Mouse (Mus musculus) cerebellum, adult 9-10 months (tissue): ENCODE results near the gene Notch4.
A peak's percentile ranks its signal among the peaks of the same experiment; 100 is the strongest.

ENCODE experiments used
- DNase-seq: peaks from one replicate; pipeline ENCODE4 v3.0.0; 2022

The Notch4 gene

GRCm38 (mm10) chr17:34597566-34598095 lies 33.6 kb downstream of the Notch4 start, which contains the start of gene Ager:
TSS of gene Ager (plus strand) at chr17:34597862.
- DNase-seq, result peak; percentile 35

DNA sequence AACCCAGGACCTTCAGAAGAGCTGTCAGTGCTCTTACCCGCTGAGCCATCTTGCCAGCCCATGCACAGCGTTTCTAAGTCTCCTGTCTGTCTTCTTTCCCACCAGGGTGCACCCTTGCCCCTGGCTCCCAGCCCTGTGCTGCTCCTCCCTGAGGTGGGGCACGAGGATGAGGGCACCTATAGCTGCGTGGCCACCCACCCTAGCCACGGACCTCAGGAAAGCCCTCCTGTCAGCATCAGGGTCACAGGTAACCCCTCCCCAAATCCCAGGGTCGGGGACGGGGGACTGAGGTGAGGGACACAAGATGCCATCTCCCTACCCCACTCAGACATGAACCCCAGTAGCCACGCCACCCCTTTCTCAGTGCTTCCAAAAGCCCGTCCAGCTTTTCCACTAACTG lies 35.8 kb downstream of the Notch4 start:
- peak; percentile 44 for DNase-seq

DNA sequence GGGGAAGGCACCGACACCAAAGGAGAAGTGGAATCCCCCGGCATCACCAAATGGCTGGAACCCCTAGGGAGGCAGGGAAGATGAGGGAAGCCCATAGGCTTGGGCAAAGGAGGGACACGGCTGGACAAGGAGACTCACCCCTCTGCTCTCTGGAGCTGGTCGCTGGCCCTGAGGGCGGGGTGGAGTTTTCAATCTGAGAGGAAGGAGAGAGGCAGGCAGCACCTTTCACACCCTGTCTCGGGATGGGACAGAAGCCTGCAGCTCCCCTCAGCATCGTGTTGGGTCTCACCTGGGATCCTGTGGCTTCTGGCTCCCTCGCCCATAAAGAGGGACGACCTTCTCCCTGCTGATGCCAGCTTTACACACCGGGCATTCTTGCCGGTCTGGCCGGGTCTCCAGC lies 37.7 kb downstream of the Notch4 start:
- no peak for DNase-seq

DNA sequence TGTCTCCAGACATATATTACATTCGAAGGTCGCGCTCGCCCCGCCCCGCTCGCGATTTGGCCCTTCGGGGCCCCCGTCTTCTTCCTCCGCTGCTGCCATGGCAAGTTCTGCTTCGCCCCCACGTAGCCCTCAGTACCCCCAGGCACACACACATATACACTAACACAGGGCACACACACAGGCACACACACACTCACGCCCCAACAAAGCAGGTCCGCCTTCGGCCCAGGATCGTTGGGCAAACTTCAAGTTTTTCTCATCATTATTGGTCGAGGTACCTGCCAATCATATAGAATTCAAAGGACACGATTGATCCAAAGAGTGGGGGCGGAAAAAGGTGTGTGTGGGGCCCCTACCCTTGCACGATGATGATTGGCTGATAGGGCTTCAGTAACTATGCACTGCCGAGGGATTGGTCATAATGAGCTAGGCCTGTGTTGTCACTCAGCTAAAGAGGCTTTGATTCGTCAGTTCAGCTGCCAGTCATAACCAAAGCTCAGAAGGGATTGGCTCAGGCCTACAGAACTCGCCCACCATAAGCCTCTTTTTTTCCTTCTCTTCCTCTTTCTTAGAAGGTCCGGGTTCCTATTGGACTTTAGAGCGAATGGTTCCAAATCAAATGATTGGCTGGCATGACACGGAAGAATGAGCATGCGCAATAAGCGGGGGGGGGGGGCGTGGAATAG lies 39.5 kb downstream of the Notch4 start, which contains the start of gene Rnf5:
Rnf5 (minus strand) TSS at position 316 of the 686 bp plus-strand sequence.
- DNase-seq, result peak; percentile 100

GRCm38 (mm10) chr17:34604061-34604508 lies 40.0 kb downstream of the Notch4 start, which contains the start of gene Agpat1:
TSS of gene Agpat1 (plus strand) at chr17:34604262.
- DNase-seq, result peak; percentile 99

DNA sequence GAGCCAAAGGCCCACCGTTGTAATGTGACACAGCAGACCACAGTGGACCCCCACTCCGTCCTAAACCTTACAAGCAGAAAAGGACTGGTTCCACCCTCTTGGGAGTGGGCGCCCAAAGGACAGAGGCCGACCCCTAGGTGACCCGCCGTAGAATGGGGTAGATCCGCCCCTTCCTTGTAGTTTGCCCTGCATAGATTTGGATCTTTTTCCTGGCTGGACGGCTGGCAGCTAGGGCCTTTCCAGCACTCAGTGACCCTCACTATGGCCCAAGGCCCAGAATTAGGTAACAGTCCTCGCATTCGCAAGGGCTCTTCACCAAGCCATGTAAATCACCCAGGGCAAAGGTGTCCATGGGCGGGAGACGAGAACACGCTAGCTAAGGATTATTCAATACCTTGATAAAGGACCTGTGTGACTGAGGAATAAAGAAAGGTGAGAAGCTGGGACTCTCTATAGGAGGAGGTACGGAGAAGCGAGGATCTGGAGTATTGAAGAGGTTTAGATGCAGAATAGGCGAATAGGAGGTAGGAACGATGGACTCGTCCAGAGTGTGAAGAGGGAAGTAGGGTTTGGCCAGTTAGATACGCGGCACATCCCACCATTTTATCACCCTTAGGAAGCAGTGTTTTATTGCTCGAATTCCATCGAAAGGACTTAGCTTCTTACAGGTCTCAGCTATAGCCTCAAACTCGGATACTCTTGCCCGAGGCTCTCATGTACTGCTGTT lies 40.6 kb downstream of the Notch4 start:
- no peak for DNase-seq

DNA sequence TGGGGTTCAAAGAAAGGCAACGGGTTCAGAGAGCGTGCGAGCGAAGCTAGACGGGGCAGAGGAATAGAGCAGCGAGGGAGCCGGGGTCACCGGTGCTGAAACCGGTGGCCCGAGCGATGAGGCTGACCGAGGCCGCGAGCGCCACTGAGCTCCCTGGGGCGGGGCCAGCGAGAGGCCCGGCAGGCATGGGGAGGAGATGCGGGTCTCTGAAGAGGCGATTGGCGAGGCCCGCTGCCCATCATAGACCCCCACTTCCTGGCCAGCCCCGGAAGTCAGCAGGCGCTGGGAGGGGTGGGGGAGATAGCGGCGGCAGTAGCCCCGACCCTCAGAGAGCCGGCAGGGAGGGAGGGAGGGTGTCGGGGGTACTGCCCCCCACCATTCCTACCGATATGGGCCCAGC lies 41.5 kb downstream of the Notch4 start:
- peak; percentile 95 for DNase-seq

DNA sequence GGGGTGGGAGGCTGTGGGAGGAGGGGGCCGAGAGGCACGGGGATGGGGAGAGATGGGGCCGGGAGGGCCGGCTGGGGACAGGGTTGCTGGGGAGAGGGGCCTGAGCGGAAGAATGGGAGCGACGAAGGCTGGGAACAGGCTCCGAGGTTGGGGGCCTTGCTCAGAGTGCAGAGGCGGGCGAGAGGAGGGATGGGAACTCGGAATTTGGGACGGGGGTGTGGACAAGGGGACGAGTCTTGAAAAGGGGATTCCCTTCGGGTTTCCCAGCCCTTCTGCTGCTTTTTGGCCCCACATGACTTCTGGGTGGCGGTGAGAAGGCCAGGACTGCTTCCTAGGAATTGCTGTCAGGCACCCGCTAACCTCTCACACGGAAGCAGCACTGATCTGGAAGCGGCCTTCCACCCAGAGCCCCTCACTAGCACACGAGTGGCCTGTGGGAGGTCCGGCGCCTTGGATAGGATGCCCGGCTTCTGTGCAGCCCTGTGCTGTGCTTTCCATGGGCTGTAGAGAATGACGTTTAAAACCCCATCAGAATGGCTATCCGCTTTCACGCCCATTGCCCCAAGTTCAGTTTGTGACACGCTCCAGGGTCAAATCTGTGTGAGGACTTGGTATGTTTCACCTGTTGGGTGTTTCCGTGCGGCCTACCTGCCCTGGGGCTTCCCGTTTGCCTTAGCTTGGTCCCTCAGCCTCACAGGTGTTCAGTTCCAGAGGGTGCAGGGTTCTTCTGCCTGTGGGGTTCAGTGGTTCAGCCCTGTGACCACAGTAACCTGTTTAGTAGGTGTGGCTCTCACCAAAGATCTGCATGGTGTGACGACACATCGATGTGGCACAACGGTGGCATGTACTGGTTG lies 42.3 kb downstream of the Notch4 start:
- peak; percentile 59 for DNase-seq

DNA sequence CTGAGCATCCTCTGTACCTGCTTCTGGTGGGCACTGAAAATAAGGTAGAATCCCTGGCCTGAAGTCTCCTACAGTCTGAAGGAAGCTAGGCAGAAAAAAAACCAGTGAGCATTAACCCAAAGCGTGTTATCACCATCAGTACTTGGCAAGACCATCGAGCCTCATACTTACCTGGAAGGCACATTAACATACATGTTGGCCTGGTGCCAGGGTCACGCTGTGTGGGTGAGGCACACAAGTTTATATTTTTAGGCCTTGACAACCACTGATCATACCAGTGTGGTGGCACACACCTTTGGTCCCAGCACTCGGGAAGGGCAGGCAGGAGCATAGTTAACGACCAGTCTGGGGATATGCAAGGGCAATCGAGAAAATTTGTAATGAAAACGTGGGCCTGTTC lies 43.9 kb downstream of the Notch4 start:
- DNase-seq, result peak; percentile 72

DNA sequence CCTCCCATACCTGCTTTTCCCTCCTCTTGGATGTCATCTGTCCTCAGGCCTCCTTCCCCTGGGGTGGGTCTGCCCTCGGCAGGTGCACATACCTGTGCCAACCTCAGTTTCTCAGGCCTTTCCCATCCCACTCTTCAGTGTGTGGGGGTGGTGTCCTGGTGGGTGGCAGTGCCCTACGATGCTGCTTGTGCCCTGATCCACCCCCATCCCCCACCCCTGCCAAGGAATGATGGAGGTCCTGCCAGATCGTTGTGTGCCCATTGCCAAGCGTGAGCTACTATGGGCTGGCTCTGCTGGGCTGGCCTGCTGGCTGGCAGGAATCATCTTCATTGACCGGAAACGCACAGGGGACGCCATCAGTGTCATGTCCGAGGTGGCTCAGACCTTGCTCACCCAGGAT lies 47.0 kb downstream of the Notch4 start:
- no peak for DNase-seq

- DNase-seq, result no peak
Observed at GRCm38 (mm10) chr17:34613054-34613645, 49.1 kb downstream of the Notch4 start.

- no peak for DNase-seq
Observed at GRCm38 (mm10) chr17:34613830-34614229, 49.8 kb downstream of the Notch4 start.

GRCm38 (mm10) chr17:34615871-34616270 lies 51.8 kb downstream of the Notch4 start, which contains the start of gene Egfl8:
TSS of gene Egfl8 (minus strand) at chr17:34615971.
- no peak for DNase-seq

GRCm38 (mm10) chr17:34618999-34619398 lies 54.9 kb downstream of the Notch4 start:
- peak; percentile 77 for DNase-seq

DNA sequence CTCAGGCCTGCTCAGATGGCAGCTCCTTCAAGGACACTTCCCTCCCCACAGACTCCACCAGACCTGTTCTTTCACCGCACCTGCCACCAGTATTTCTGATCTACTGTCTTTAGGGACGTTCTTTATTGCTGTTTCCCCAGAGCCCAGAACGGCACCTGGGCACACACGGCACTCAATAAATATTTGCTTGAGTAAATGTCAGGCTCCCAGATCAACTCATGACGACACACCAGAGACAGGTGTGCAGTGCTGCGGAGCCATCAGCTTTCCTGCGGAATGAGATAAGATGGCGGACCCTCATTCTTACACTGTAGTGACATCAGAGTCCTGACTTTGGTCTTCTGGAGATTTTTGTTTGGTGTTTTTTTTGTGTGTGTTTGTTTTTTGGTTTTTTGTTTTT lies 56.9 kb downstream of the Notch4 start:
- no peak for DNase-seq

DNA sequence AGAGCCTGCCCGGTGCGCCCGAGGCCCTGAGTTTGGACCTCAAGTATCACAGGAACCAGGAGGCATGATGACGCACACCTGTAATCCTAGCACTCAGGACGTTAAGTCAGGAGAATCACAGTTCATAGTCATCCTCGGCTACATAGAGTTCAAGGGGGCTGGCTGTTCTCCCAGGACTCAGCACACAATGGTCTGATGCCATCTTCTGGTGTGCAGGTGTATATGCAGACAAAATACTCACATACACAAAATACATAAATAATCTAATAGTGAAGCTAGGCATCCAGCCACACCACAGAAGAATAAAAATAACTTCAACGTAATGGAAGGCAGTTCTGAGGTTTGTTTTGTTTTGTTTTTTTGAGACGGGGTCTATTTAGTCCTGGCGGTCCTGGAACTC lies 59.1 kb downstream of the Notch4 start:
- DNase-seq, result no peak

GRCm38 (mm10) chr17:34624981-34625380 lies 60.9 kb downstream of the Notch4 start:
- no peak for DNase-seq

DNA sequence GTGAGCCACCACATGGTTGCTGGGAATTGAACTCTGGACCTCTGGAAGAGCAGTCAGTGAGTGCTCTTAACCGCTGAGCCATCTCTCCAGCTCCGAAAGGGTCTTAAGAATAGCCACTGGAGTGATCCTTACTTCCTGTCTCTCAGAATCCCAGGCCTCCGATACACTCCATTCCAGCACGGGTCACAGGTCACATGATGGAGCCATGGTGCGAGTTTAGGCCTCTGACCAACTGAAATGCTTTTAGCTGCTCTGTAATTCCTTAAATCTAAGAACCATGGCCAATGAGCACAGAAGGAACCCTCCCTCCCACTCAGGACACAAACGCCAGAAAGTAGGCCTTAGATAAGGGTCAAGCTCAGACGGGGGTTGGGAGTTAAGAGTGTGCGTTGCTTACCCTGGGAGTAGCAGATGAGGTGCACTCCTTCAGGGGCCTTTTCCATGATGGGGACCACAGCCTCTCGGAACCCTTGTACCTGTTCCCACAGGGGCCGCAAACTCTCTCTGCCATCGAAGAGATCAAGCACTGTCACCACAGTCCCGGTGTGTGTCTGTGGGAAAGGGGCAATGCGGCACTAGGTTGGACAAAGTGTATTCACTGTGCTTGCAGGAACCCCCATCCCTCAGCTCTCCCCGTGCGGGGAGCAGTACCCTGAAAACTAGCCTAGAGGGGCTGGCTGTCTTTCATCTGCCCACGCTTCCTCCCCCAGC lies 62.1 kb downstream of the Notch4 start:
- peak; percentile 68 for DNase-seq

GRCm38 (mm10) chr17:34626773-34627092 lies 62.7 kb downstream of the Notch4 start:
- no peak for DNase-seq

- DNase-seq, result peak; percentile 91
Observed at GRCm38 (mm10) chr17:34627093-34627942, 63.2 kb downstream of the Notch4 start.
